Mouse (Mus musculus) thymus, postnatal 25 days (tissue): ENCODE results near the gene Cfap54.

ENCODE experiments used
- DNase-seq: peaks from one replicate; pipeline ENCODE4 v3.0.0; 2022

Gene Cfap54

DNA sequence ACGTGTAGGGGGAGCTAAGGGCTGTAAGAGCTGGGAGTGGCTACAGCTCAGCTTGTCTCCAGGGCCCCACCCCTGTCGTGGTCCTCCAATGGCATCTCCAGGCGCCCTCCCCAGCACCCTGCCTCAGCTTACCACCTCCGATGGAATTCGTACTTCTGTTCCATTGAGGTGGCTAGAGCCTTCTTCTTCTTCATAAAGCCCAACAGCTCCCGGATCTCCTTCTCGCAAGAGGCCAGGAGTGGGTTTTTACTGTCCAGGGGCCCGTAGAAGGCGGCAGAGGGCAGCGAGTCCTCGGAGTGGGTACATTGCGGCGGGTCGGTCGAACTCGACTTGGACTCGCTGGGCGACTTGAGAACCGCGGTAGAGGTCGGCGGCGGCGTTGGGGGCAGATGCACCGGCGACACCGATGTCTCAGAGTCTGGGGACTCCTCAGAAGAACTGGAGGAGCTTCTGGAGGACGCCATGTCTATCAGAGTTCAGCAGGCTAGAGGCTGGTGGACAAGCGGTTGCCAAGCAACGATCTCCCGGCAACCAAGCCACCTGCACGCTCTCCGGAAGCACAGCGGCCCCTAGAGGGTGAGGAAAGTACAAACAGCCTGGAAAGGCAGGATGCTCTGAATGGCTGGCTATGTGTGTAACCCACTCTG, at the start of gene Cfap54:
Gene Cfap54, minus strand, starts transcription at position 486 of the 647 bp plus-strand sequence.
- DNase-seq: peak; percentile 92

DNA sequence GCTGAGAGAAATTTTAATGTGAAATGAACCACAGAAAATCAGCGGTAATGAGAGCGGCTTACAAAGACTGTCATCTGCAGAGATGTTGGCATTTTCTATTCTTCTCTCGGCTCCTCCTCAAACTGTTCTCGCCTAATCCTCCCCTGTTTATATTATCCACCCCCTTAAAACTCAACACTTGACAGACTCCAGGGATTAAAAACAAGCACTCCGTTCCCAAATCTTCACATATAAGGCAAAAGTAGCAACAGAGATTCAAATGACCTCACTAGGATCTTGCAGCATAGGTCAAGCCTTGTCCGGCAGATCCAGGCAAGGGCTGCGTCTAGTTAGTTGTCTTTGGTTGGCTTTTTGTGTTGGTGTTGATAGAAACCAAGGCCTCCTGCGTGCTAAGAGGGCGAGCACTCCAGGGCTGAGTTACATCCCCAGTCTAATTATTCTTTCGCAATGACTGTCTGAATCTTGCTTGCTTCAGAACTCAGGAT, 49.1 kb upstream of the Cfap54 start:
- no peak for DNase-seq

DNA sequence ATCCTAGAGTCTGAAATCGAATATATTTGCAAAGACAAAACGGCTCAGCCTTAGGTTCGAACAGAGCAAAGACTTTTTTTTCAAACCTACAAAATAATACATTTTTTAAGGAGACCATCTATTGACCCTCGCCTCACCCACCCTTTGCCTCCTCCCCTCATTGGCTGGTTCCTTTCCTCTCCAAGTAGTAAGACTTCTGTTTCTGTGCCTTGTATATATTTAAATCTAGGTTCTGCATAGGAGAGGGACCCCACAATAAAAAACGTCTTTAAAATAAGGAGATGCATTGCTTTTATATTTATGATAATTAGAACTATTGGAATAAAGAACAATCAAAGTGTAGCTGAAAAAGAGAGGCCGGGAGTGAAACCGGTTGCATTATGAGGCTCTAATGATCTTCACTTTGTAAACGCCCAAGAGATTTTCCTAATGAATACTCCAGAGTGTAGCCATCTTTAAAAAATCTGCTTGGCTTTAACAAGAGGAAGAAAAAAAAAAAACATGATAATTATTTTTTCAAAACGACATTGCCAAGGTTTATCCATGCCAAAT, 48.6 kb upstream of the Cfap54 start:
- DNase-seq: no peak

DNA sequence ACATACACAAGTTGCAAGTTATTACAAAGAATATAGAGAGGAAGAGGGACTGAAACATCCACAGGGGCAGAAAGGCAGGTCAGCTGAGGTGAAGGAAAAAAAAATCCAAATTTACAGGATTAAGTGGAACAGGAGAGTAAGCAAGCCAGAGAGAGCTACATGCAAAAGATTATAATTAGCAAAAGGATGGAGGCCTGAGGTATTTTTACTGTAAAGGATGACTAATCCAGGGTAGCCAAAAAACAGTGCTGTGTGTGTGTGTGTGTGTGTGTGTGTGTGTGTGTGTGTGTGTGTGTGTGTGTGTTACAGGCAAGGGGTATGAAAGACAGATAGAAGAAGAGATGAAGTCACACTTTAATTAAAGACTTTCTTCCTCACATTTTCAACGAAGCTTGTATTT, 47.9 kb upstream of the Cfap54 start:
- DNase-seq: no peak

DNA sequence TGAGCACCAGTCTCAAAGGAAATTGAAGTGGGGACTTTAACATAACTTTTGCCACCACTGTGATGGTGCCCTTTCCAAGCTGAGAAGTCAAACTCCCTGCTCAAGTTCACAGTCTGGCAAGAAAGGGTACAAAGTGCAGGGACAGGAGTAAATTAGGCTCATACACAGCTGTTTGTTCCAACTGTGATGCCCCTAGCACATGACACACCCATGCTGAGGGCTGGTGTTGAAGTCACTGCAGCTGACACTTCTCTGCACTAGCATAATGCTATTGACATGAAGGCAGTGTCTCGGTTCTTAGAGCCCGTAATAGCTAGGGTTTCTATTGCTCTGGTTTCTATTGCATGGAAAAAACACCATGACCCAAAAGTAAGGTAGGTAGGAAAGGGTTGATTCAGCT, 47.1 kb upstream of the Cfap54 start:
- no peak for DNase-seq

DNA sequence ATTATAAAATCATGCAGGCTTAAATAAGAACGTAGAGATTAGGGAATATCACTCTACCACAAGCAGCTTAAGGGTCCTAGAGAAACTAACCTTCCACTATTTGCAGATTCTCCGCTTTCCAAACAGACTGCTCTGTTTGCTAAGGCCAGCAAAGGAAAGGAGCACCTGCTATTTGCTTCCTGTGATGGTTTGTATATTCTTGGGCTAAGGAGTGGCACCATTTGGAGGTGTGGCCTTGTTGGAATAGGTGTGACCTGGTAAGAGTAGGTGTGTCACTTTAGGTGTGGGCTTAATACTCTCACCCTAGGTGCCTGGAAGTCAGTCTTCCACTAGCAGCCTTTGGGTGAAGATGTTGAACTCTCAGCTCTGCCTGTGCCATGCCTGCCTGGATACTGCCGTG, 44.6 kb upstream of the Cfap54 start:
- DNase-seq: no peak

DNA sequence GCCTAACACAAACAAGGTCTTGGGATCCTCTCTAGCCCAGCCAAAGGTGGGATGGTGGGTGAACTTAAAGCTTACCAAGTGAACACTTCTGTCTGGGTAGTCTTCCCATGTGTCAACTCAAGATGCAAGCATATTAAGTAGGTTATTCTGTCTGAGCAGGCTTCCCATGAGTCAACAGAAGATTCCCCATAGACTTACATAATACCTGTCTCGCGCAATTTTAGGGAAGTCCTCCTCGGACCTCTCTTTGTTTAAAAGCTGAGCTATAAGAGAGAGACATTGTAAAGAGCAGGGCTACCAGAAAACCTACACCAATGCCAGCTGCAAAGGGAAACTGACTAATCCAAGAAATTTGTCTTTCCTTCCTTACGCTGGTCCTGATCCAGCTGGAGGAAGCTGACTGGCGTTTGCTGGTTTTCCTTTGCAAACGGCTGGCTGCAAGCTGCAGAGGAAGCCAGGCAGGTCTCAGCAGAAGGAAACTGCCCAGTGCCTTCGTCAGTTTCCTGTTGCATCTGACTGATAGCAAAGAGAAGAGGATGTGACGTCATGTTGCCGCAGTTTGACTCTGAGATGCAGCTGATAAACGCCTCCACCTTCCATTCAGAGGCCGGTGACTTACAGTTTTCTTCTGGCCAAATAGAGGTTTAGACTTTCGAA, 42.7 kb upstream of the Cfap54 start:
- peak; percentile 82 for DNase-seq

DNA sequence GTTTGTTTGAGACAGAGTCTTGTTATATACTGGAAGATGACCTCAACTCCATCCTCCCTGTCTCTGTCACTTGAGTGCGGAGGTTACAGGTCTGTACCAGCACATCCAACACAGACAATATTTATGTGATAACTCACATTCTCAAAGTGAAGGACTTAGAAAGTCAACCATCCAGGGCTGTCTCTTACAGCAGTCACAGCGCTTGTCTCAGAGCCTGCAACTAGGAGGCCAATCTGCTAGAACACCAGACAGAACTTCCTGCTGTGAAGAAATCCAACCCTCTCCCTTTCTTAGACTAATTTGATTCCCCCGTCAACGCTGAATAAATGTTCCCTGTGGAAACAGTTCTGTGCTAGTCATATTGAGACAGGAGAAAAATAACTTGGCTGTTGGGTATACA, 41.9 kb upstream of the Cfap54 start:
- DNase-seq: peak; percentile 33

DNA sequence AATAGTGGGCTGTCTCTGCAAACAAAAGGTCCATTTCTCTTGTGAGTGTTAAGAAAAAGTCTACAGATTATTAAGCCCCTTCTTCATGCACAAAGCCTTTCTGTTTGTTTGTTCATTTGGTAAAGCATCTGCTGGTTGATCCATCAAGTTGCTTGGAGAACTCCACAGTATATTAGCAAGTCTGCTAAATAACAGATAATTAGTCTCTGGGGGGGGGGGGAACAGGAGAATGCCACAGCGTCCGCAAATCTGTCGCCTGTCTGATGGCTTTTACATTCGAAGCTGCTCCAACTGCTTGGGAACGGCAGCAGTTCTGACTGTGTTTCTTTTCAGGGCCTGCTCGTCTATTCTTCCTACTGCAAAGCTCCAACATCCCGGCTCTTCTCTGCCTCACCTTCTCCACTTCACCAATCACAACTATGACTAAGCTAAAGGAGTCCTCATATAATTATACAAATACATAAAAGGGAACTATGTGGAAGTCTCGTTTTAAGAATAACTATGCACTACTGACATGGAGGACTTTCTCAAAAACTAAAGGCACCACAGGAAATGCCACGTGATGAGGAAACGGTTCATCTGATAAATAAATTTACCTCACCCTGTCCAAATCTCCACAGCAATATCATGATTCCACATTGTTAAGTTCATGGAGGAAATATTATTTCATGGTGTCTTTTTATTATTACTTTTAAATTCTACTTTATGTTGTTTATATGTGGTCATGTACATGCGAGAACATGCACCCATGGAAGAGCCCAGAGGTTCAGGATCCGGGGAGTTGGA, 41.2 kb upstream of the Cfap54 start:
- peak; percentile 23 for DNase-seq

DNA sequence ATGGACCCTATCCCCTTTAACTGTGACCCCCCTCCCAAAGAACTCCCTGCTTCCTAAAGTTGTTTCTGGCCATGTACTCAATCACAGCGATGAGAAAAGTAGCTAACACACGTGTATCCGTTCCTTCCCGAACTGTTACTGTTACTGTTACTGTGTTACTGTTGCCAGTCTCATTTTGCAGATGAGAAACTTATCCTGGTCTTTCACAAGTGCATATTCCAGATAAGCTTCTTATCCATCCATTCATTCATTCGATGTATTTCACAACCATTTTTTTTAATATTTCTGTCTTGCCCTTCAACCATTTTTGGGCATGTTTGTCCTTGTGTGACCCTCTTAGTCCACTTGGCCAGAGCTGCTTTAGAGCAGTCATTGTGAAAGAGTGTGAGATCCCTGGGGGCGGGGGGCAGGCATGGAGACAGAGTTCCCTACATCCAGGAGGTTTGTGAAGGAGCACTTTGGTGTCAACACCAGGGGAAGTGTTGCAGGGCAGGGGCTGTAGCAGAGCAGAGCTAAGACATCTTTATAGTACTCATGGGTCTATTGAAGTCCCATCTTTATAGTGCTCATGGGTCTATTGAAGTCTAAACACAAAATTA, 39.9 kb upstream of the Cfap54 start:
- no peak for DNase-seq

DNA sequence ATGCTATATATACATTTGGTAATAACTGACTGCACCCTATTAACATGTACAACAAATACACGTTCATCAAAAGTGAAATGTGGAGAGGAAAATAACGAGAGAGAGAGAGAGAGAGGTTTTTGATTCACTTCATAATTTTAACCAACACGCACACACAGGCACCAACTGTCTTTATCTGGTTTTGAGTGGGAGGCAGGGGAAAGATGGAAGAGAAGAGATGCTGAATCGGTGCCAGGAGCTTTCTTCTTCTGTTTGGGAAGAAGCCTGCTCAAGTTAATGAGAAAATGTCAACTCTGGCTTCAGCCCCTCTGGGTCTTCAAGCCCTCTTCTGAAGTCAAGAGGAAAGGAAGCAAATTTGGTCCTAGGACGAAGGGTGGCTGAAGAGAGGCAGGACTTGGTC, 38.4 kb upstream of the Cfap54 start:
- DNase-seq: no peak

DNA sequence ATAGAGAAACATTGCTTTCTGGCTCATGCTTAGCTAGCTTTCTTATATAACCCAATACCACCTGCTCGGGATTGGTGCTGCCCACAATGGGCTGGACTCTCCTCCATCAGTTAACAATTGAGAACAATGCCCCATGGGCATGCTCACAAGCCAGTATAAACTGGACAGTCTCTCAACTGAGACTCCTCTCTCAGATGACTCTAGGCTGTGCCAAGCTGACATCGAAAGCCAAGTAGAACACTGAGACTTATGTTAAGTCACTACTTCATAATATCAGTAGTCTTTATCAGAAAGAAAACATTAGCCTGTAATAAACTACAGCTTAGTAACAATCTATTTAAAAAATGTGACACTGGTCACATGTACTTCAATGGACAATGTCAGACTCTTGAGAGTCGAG, 35.2 kb upstream of the Cfap54 start:
- no peak for DNase-seq

DNA sequence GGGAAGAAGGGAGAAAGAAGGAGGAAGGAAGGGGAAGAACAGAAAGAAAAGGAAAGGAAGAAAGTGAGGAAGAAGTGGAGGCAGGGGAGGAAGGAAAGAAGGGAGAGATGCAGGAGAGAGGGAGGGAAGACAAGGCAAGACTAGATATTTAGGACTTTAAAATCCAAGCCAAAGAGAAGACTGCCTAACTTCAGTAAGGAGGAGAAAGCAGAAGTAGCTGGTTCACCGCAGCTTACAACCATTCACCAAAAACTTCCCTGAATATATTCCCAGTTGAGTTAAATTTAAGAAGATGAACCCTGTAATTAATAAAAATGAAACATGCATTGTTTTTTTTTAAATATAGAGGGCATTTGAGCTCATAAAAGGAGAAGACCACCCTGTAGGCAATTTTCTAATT, 34.3 kb upstream of the Cfap54 start:
- DNase-seq: no peak

DNA sequence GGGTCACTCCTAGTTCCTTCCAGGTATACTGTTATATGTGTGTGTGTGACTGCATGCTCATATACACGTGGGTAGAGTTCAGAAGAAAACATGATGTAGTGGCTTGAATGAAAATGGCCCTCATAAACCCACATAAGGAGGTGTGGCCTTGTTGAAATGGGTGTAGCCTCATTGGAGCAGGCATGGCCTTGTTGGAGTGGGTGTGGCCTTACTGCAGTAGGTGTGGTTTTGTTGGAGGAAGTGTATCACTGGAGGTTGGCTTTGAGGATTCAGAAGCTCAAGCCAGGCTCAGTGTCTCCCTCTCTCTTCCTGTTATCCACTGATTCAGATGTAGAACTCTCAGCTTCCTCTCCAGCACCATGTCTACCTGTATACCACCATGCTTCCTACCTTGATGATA, 33.4 kb upstream of the Cfap54 start:
- no peak for DNase-seq

DNA sequence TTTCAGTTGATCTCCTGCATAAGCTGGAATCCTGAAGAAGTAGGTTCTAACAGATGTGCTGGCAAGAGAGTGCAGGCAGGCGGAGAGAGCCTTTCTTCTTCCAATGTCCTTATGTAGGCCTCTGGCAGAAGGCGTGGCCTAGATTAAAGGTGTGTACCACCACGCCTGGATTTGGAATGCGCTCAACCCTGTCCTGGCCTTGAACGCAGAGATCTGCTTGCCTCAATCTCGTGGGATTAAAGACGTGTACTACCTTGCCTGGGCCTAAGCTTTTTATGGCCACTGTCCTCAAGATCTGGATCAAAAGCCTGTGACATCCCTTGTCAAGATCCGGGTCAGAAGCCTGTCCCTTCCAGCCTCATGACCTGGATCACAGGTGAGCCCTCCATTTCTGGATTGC, 32.5 kb upstream of the Cfap54 start:
- DNase-seq: no peak

DNA sequence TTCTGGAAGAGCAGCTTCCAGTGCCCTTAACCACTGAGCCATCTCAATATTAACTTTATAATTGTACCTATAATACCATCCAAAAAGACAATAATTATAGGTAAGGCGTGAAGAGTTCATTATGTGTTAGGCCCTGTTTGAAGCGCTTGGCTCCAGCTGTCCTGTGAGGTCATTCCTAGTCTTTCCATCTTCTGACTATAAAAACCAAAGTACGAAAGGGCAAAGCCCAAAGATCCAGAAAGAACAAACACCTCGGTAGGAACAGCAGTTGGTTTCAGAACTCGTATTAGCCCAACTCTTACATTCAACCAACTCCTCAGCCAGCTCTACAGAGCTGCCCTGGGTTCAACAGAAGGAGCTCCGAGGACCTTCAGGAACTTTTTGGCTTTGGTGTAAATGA, 30.6 kb upstream of the Cfap54 start:
- DNase-seq: no peak

DNA sequence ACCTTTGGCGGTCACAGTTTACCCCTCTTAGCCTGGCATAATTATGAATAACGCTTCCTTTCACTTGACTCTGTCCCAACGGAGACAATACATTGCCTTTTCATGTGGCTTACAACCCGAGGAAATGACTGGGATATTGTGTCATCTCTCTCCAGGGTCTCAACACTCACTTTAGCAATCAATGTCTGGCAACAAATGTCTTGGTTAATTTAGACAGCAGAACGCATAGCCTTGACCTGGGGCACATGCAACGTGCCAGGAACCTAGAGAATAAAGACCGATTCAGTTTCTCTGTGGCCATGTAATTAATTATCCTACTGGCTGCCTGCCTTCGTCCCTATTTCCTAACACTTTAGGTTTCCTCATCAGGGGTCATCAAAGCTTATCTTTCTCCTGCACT, 30.0 kb upstream of the Cfap54 start:
- no peak for DNase-seq

DNA sequence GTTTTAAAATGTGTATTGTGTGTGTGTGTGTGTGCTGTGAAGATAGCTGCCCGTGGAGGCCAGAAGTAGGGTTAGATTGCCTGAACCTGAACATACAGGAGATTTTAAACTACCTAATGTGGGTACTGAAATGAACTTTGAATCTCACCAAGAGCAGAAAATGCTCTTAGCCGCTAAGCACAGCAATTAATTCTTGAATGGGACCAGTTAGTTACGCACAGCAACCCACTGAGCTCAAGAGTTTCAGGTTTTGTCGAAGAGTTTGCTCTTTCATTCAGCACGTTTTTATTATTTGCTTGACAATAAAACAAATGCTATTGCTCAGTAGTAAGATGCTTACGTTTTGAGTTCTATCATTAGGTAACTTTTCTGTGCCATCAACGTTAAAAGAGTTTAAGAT, 23.9 kb upstream of the Cfap54 start:
- no peak for DNase-seq

DNA sequence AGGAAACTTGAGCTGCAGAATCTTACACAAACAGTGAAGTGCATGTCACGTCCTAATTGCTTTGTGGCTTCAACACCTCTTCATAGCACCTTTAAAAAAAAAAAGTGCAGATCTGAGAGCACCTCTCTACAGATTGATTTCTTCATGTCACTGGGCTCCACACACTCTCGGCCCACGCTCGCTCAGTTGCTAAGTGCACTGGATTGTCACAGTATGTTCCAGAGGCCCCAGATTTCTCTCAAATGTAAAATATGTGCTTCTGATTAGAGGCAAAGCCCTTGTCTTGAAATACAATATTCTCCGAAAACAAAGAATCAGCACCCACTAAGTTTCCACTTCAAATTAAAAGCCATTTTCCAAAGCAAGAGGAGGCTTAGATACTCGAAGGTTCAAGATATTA, 22.9 kb upstream of the Cfap54 start:
- DNase-seq: no peak

DNA sequence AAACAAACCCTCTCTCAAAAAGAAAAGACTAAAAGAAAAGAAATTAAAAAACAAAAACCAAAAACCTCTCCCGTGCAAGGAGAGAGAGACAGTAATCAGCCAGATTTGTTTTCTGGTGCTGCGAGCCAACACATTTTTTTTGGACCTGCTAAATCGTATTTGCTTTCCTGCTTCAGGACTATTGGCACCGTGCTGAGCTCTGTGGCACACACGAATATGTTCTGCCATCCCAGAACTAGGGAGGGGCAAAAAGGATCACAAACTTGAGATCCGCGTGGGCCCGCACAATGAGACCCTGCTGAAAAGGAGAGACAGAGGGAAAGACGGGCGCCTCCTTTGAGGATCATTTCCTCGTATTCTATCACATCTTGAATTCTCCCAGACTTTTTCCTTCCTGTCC, 22.3 kb upstream of the Cfap54 start:
- DNase-seq: no peak

DNA sequence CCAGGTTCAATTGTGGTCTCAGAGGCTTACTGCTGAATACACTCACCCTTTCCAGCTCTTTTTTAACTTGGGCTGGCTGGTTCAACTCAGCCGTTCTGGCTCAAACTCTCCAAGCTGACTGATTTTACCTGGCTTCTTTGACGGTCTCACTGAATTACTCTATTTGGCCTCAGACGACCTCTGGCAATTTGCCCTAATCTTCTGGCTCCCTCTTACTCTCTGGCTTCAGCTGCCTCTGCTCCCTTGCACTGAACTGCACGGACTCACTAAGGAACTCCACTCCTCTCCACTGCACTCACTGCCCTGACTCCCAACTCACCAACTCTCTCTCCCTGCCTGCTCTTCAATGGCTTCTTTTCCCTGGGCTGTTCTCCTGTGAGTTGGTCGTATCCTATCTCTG, 20.9 kb upstream of the Cfap54 start:
- no peak for DNase-seq

DNA sequence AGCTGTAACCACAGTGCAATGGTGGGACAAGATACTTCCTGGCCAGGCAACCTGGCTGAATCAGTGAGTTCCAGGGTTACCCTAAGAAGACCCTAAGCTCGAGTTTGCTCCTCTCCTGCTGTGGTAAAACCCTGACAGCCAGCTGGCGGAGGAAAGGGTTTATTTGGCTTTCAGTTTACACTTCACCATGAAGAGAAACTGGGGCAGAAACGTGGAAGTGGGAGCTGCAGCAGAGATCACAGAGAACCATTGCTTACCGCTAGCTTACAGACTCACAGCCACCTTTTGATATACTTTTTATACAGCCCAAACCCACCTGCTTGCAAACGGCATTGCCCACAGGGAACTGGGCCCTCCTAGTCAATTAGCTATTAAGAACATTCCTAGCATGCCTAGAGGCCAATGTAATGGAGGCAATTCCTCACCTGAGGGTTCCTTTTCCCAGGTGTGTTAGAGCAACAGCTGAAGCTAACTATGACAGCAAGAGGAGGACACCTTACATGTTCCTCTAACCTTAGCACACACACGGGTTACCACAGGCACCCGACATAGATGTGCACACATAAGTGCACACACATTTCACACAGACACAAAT, 16.9 kb upstream of the Cfap54 start:
- DNase-seq: peak; percentile 65

DNA sequence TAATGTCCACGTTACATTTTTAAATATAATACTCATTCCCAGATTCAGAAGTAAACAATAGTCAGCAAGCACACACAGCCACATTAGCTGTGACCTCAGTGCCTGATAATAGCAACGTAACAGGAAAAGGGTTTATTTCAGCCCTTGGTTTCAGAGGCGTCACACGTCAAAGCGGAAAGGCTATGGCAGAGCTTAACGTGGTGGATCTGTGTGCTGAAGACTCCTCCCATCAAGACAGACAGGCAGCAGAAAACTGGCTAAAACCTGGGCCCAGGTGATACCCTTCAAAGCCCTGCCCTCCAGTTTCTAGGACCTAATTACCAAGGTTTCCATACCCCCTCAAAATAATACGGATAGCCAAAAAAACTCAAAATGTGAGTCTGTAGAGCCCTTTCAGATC, 16.0 kb upstream of the Cfap54 start:
- no peak for DNase-seq
